Mouse (Mus musculus) forebrain, embryonic 12.5 days (tissue): ENCODE results near the gene Ssc5d. TPM values are rescaled to one million over a fixed set of nuclear protein-coding genes. Genes with fewer than 3 reads are reported as not detected.

Experiments used
- ATAC-seq: fragments of 200-750 bp; cut with Nextera tagmentation; 2 replicates; pipeline ENCODE4 v1.8.0; 2017; ENCODE audit warnings: moderate TSS enrichment; ENCODE audit not compliant: low FRiP score
- H3K27ac ChIP-seq: fragments of 300-500 bp; sonication (generic); 2 replicates; pipeline ENCODE4 v1.5.1; 2016; ENCODE audit warnings: mild to moderate bottlenecking
- H3K27me3 ChIP-seq: fragments of 300-500 bp; sonication (generic); 2 replicates; pipeline ENCODE4 v1.6.1; 2016; ENCODE audit warnings: mild to moderate bottlenecking
- H3K36me3 ChIP-seq: fragments of 300-500 bp; sonication (generic); replicated peaks from 2 replicates; pipeline ENCODE4 v1.6.1; 2016; ENCODE audit warnings: mild to moderate bottlenecking
- H3K4me1 ChIP-seq: fragments of 300-500 bp; sonication (generic); 2 replicates; pipeline ENCODE4 v1.6.1; 2016
- H3K4me2 ChIP-seq: fragments of 300-500 bp; sonication (generic); 2 replicates; pipeline ENCODE4 v1.6.1; 2016; ENCODE audit warnings: mild to moderate bottlenecking, moderate library complexity
- H3K4me3 ChIP-seq: fragments of 300-500 bp; sonication (generic); replicated peaks from 2 replicates; pipeline ENCODE4 v1.5.1; 2016; ENCODE audit warnings: mild to moderate bottlenecking
- H3K9ac ChIP-seq: fragments of 300-500 bp; sonication (generic); 2 replicates; pipeline ENCODE4 v1.6.1; 2016; ENCODE audit warnings: mild to moderate bottlenecking
- H3K9me3 ChIP-seq: fragments of 300-500 bp; sonication (generic); 2 replicates; pipeline ENCODE4 v1.6.1; 2016
- WGBS: fragments of 180-500 bp; shearing (Covaris S2); methylation state at CpG from one replicate; pipeline ENCODE4 v1.1.7; 2016; 5-methylcytosine and 5-hydroxymethylcytosine counted together
- polyA plus RNA-seq: library from polyadenylated mRNA; unstranded; fragments of >200 nt; fragmentation: Nextera tagmentation; extraction: Ambion mirVana; gene quantifications from 2 replicates; pipeline ENCODE4 v1.2.1, GENCODE M21; 2016

The Ssc5d gene
- polyA plus RNA-seq, 1 experiment from 2014 or later, result 0.89 TPM

DNA sequence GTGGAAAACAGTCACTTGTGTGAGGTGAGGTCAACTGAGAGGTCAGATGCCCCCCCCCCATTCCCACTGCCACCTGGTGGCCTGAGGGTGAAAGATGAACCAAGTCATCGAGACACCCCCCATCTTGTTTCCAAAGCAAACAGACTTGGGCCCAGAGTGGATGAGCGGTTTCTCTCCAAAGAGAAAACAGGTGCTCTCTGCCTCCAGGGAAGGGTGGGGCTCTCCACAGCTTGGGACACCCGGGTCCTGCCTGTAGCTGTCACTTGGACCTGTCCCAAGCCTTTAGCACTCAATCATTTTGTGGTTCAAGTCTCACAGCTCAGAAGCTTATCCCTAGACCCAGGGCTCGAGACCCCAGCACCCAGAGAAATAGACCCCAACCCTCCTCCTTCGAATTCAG is 37.9 kb downstream of the Ssc5d start:
- no peak overlapping the region for H3K4me2 ChIP-seq
- H3K9ac ChIP-seq, result no peak overlapping the region
- no peaks in the 10 kb centered on the region for H3K9me3 ChIP-seq
- no peak overlapping the region for H3K27ac ChIP-seq
- H3K4me1 ChIP-seq, result no peaks in the 10 kb centered on the region
- H3K27me3 ChIP-seq, result no peaks in the 10 kb centered on the region
- H3K36me3 ChIP-seq, result no peaks in the 10 kb centered on the region
- WGBS, result 75% methylated on average over 5 of the region's 5 CpGs
- ATAC-seq, result no peak
- no peak overlapping the region for H3K4me3 ChIP-seq

DNA sequence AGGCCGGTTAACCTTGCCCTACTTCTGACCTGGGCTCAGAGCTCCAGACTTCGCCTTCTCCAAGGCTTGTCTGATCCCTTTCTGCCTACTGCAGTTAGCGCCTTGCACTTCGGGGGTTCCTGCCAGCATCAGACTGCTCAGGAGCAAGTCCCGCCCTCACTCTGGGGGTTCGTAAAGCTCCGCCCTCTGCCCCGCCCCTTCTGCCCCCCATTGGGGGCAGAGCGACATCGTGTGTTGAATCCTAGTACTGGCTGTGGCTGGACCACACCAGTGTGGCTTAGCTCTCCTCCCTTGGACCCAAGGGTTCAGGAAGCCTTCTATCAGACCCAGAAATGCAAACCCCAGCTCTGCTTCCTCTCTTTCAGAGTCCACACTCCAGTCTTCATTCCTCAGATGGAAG is 38.7 kb downstream of the Ssc5d start, which contains the start of gene Sbk2:
Gene Sbk2, minus strand, starts transcription at position 135 of the 400 bp plus-strand sequence.
- H3K9me3 ChIP-seq, result no peaks in the 10 kb centered on the region
- H3K27me3 ChIP-seq, result no peaks in the 10 kb centered on the region
- no peaks in the 10 kb centered on the region for H3K36me3 ChIP-seq
- 9% methylated on average over 10 of the region's 10 CpGs for WGBS
- H3K4me2 ChIP-seq, result no peak within 1 kb of the TSS
- no peaks in the 10 kb centered on the region for H3K4me1 ChIP-seq
- ATAC-seq, result peak; percentile 58
- H3K9ac ChIP-seq, result no peak within 1 kb of the TSS
- H3K4me3 ChIP-seq, result no peak within 1 kb of the TSS
- H3K27ac ChIP-seq, result no peak within 1 kb of the TSS

DNA sequence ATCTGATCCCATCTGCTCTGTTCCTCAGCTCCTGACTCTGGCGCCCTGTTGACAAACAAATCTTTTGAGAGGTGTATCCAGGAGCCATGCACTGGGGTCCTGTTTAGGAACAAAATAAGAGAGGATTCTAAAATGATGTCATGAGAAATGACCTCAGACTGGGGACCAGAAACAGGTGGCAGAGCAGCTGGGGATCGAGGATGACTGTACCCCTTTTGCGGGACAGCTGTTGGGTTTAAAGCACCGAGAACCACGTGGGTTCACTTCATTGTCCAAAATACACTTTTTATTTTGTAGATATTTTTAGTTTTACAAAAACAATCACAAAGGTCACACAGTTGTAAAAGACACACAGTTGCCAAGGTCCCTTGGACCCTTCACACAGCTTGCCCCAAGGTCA is 39.4 kb downstream of the Ssc5d start:
- H3K36me3 ChIP-seq, result no peaks in the 10 kb centered on the region
- H3K27me3 ChIP-seq, result no peaks in the 10 kb centered on the region
- H3K9ac ChIP-seq, result no peak overlapping the region
- no peak overlapping the region for H3K27ac ChIP-seq
- no peak for ATAC-seq
- H3K4me1 ChIP-seq, result no peaks in the 10 kb centered on the region
- 85% methylated on average over 5 of the region's 5 CpGs for WGBS
- H3K9me3 ChIP-seq, result no peaks in the 10 kb centered on the region
- no peak overlapping the region for H3K4me2 ChIP-seq
- H3K4me3 ChIP-seq, result no peak overlapping the region

DNA sequence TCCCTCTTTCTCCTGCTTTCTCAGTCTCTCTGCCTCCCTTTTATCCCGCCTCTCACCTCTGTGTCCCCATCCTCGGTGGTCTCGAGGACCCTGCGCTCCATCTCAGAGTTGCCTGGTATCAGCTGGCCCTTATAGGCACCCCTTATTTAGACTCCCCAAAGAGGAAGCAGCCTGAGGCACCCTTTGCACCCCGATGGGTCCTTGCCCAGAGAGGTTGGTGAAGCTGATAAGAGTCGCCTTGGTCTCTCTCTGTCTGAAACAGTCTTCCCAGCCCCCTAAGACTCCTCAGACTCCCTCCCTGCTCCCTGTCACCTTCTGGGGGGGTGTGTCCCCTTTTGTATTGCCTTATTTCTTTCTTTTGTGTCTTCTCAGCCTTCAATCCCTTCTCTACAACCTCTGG is 45.5 kb downstream of the Ssc5d start, which contains the start of gene Sbk3:
Gene Sbk3, minus strand, starts transcription at position 101 of the 400 bp plus-strand sequence.
- Histone ChIP-seq H3K4me3 (no peak within 1 kb of the TSS), H3K27me3 (no peaks in the 10 kb centered on the region), H3K4me2 (no peak within 1 kb of the TSS), H3K9me3 (no peaks in the 10 kb centered on the region), H3K9ac (no peak within 1 kb of the TSS), H3K27ac (no peak within 1 kb of the TSS), H3K36me3 (no peaks in the 10 kb centered on the region), H3K4me1 (no peaks in the 10 kb centered on the region)
- WGBS, result 39% methylated on average over 6 of the region's 6 CpGs
- ATAC-seq, result no peak

DNA sequence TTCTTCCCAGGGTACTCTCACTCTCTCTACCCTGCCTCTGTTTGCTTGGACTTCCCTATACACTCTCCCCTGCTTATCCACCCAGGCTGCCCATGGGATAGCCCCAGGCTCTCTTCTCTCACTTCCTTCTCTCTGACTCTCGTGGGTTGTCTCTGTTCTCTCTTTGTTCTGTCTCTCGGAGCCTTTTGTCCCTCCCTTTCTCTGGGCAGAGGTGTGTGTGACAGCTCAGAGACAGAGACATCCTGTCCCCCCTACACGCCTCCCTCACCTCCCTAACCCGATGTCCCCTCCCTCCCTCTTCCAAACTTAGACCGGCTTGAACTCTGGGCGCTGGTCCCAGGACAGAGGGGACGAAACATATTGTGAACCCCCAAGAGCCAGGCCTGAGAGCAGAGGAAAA is 46.1 kb downstream of the Ssc5d start:
- H3K4me1 ChIP-seq, result no peaks in the 10 kb centered on the region
- H3K27me3 ChIP-seq, result no peaks in the 10 kb centered on the region
- H3K9ac ChIP-seq, result no peak overlapping the region
- WGBS, result 28% methylated on average over 7 of the region's 7 CpGs
- no peak overlapping the region for H3K4me2 ChIP-seq
- H3K4me3 ChIP-seq, result no peak overlapping the region
- no peak overlapping the region for H3K27ac ChIP-seq
- no peak for ATAC-seq
- no peaks in the 10 kb centered on the region for H3K36me3 ChIP-seq
- H3K9me3 ChIP-seq, result 0 out of 2 replicates have a peak, but pooled peaks cover 1% of the 10 kb centered on the region

DNA sequence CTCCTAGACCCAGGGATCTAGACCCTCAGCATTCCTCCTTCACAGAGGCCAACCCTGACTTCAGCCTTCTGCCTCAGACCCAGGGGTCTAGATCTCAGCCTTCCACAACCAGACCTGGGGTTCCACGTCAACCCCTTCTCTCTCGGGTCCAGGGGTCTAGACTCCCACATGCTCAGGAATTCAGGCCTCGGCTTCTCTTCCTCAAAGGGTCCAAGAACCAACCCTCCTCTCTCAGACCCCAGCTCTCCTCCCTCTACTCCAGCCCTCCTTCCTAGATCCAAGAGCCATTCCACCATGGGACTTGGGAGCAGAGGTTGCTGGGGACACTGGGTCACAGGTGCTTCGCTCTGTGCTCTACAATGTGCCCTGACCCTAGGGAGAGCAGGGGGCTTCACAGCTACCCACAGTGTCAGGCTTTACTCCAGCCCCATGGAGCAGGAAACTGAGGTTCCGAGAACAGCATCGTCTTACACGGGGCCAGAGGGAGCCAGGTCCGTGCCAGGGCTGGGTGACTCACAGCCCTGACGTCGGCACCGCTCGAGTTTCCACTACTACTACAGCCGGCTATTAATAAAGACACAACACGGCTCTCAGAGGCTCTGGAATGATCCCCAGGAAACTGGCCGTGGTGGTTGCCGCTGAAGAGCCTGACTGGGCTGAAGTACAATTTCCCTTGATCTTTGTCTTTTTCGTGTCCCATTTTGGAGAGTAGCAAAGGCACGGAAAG is 46.9 kb downstream of the Ssc5d start:
- Histone ChIP-seq H3K36me3 (no peaks in the 10 kb centered on the region), H3K4me1 (no peaks in the 10 kb centered on the region), H3K27ac (no peak overlapping the region), H3K27me3 (no peaks in the 10 kb centered on the region), H3K4me2 (no peak overlapping the region), H3K9me3 (0 out of 2 replicates have a peak, but pooled peaks cover 4% of the 10 kb centered on the region), H3K9ac (no peak overlapping the region), H3K4me3 (no peak overlapping the region)
- WGBS, result 79% methylated on average over 18 of the region's 18 CpGs
- no peak for ATAC-seq

DNA sequence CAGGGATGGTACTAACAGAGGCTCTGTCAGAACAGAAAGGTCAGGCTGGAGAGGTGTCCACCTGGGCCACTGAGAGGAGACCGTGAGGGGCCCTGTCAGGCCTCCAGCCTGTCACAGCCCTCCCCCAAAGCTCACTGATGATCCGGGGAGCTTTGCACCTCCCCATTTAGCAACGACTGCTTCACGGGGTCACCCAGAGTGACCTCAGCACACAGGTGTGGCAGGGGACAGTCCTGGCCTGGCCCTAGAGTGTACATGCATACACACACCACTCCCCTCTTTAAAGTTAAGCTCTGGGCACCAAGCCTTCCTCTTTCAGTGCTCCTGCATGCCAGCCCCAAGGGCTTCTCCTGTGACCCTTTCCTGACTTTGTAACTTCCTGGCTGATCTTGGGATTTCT is 49.9 kb downstream of the Ssc5d start:
- Histone ChIP-seq H3K4me3 (no peak overlapping the region), H3K9me3 (0 out of 2 replicates have a peak, but pooled peaks cover 4% of the 10 kb centered on the region), H3K36me3 (no peaks in the 10 kb centered on the region), H3K4me1 (no peaks in the 10 kb centered on the region), H3K27me3 (no peaks in the 10 kb centered on the region), H3K9ac (no peak overlapping the region), H3K27ac (no peak overlapping the region), H3K4me2 (no peak overlapping the region)
- WGBS, result 63% methylated on average over 4 of the region's 4 CpGs
- no peak for ATAC-seq

DNA sequence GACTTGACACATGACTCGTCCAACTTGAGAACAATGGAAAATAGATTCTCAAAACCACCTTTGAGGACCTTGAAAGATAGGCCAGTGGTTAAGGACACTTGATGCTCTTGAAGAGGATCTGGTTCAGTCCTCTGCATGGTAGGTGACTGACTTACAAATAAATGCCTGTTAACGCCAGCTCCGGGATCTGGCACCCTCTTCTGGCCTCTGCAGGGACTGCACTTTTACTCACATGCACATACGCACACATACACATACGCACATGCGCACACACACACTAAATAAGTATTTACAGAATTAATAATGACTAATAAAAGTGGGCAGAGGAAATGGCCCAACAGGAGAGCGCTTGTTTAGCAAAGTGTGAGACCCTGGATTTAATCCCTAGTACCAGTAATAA is 51.2 kb downstream of the Ssc5d start:
- H3K27ac ChIP-seq, result no peak overlapping the region
- no peaks in the 10 kb centered on the region for H3K36me3 ChIP-seq
- 93% methylated on average over 7 of the region's 7 CpGs for WGBS
- no peak overlapping the region for H3K4me3 ChIP-seq
- H3K4me1 ChIP-seq, result no peaks in the 10 kb centered on the region
- no peaks in the 10 kb centered on the region for H3K27me3 ChIP-seq
- 0 out of 2 replicates have a peak, but pooled peaks cover 4% of the 10 kb centered on the region for H3K9me3 ChIP-seq
- H3K9ac ChIP-seq, result no peak overlapping the region
- no peak for ATAC-seq
- no peak overlapping the region for H3K4me2 ChIP-seq

DNA sequence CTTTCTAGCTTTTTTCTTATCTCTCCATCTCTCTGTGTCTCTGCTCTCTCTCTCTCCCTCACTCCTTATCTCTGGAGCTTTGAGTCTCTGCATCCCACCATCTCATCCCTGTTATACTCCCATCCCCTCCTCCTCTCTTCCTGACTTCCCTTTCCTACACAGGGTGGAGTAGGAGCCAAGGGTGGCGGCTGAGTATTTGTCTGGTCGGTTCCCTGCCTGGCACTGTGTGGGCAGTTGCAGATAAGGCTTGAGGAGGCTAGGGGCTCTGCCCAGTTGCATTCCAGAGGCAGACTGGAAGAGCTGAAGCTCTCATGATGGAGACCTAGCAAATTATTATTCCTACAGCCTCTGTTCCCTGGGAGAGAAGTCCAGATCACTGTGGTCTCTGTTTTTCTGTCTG is 62.7 kb downstream of the Ssc5d start:
- Histone ChIP-seq H3K4me2 (no peak overlapping the region), H3K4me1 (peaks cover 6% of the 10 kb centered on the region), H3K4me3 (no peak overlapping the region), H3K9me3 (0 out of 2 replicates have a peak, but pooled peaks cover 5% of the 10 kb centered on the region), H3K27ac (no peak overlapping the region), H3K36me3 (peaks cover 24% of the 10 kb centered on the region), H3K27me3 (peaks cover 16% of the 10 kb centered on the region), H3K9ac (no peak overlapping the region)
- 73% methylated on average over 2 of the region's 2 CpGs for WGBS
- no peak for ATAC-seq

DNA sequence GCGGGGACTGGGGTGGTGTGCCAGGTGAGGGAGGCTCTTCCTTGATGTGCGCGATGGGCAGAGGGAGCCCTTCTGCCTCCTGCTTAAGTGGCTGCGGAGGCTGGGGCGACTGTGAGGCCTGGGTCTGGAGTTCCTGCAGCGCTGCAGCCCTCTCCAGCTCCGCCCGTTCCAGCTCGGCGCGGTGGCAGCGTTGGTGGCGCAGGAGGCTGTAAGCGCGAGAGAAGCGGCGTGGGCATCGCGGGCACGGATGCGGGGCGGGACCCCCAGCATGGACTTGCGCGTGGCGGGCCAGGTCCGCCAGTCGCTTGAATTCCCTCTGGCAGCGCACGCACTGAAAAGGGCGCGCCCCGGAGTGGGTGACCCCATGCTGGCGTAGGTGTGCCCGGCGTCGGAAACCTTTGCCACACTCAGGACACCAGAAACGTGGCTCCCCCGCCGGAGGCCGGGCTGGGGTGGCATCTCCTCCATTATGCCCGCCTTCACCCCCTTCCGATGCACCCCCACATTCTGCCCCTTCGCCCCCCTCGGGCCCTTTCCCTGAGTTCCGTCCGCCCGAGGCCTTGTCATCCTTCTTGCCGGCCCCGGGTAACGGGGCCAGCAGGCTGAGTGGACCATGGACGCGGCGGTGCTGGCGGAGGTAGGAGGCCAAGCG is 67.9 kb downstream of the Ssc5d start:
- Histone ChIP-seq H3K4me3 (peak overlapping the region; percentile 68), H3K9me3 (peaks cover 18% of the 10 kb centered on the region; the same call in 1 of the 2 replicates), H3K27me3 (peaks cover 25% of the 10 kb centered on the region), H3K4me1 (peaks cover 36% of the 10 kb centered on the region), H3K9ac (peak overlapping the region; percentile 33; the same call in 1 of the 2 replicates), H3K36me3 (peaks cover 37% of the 10 kb centered on the region), H3K27ac (no peak overlapping the region), H3K4me2 (peak overlapping the region; percentile 82)
- WGBS, result 36% methylated on average over 46 of the region's 55 CpGs
- no peak for ATAC-seq

DNA sequence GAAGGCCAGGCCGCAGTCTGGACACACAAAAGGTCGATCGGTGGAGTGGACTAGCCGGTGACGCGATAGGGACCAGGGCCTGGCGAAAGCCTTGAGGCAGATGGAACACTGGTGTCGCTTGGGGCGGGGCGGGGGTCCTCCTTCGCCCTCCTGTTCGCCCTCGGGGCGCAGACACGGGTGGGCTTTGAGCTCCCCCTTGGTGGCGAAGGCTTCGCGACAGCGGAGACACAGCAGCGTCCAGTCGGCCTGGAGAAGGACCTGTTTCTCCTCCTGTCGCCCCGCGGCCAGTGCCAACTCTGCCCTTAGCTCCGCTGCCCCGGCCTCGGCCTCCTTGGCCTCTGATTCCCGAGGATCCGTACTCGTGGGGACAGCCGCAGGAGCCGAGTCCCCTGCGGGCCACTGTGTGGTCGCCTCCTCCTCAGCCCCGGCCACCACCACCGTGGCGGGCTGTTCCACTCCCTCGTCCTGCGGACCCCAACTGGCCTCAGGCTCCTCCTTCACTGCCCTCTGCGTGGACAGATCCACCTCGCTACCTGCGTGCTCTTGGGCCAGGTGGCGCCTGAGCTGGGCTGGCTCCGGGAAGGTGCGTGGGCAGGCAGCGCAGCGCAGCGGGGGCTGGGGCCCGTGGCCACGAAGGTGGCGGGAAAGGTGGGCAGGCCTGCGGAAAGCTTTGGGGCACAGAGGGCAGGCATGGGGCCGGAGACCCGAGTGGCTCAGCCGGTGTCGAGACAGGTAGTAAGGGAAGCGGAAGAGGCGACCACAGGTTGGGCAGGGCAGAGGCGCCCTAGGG is 68.6 kb downstream of the Ssc5d start:
- ATAC-seq, result no peak
- WGBS, result 51% methylated on average over 53 of the region's 59 CpGs

More for the DNA sequence above, 68.6 kb downstream of the Ssc5d start:
- H3K4me2 ChIP-seq, result peak overlapping the region; percentile 82
- H3K4me1 ChIP-seq, result peaks cover 36% of the 10 kb centered on the region
- peak overlapping the region; percentile 33; the same call in 1 of the 2 replicates for H3K9ac ChIP-seq
- H3K27ac ChIP-seq, result no peak overlapping the region
- peaks cover 37% of the 10 kb centered on the region for H3K36me3 ChIP-seq
- peak overlapping the region; percentile 68 for H3K4me3 ChIP-seq
- H3K27me3 ChIP-seq, result peaks cover 25% of the 10 kb centered on the region
- peaks cover 18% of the 10 kb centered on the region; the same call in 1 of the 2 replicates for H3K9me3 ChIP-seq
